Mouse (Mus musculus): ENCODE measurements around the gene Cnnm2. TPM values are rescaled to one million over a fixed set of nuclear protein-coding genes. Genes with fewer than 3 reads are reported as not detected.
"Not testable (repeated sequence)": the region's sequence is repeated elsewhere in the genome, so short reads cannot be mapped to it uniquely, and the experiment has no call there.

Gene Cnnm2
- polyA plus RNA-seq, 1 experiment from 2014 or later, result 2.0 TPM

DNA sequence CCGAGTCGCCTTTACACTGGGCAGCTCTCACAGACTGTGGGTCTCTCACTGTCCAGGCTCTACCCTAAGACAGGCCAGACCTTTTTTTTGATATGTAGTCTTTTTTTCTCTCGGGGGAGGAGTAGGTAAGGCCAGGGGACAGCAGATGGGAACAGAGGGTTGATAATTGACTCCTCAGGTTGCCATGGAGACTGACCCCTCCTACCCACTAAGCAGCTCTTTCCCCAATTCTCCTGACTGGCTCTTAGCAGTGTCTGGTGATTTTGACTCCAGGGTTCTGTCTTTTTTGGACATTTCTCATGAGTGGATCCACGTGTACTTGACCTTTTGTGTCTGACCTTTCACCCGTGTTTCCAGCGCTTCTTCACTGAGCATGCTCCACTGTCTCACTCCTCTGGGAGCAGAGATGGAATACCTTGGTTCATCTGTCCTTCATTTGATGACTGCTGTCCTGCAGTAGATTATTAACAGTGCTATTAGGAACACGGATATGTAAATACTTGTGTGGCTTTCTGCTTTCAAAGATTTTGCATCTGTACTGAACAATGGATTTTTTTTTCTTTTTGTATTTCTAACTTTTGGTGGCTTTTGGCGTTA lies 34.2 kb upstream of the Cnnm2 start:
- ATAC-seq (ENCODE audit: low FRiP score, low TSS enrichment) (no peak), DNase-seq (ENCODE audit: low spot score) (no peak)
- H3K4me2 ChIP-seq (replicated peaks; ENCODE audit: low read depth), result no peak overlapping the region
- TF ChIP-seq EP300 (optimal IDR thresholded peaks at IDR 0.05) (no peak), CTCF (IDR thresholded peaks at IDR 0.05; ENCODE audit: low read depth) (no peak)
- H3K27me3 ChIP-seq (ENCODE audit: control insufficient read depth, insufficient read depth, low read length), result no peaks in the 10 kb centered on the region
- no peak overlapping the region for H3K27ac ChIP-seq (replicated peaks)
- no peaks in the 10 kb centered on the region for H3K4me1 ChIP-seq (replicated peaks; ENCODE audit: control insufficient read depth, insufficient read depth)
- no peak overlapping the region for H3K9ac ChIP-seq (ENCODE audit: low read length)
- no peak overlapping the region for H3K4me3 ChIP-seq (ENCODE audit: low read depth, low read length)
- 57% methylated on average over 8 of the region's 8 CpGs for WGBS
- H3K36me3 ChIP-seq (ENCODE audit: control insufficient read depth, insufficient read depth, low read length), result 0 out of 2 replicates have a peak, but pooled peaks cover 2% of the 10 kb centered on the region
- H3K9me3 ChIP-seq (ENCODE audit: control insufficient read depth, low read length), result no peaks in the 10 kb centered on the region

DNA sequence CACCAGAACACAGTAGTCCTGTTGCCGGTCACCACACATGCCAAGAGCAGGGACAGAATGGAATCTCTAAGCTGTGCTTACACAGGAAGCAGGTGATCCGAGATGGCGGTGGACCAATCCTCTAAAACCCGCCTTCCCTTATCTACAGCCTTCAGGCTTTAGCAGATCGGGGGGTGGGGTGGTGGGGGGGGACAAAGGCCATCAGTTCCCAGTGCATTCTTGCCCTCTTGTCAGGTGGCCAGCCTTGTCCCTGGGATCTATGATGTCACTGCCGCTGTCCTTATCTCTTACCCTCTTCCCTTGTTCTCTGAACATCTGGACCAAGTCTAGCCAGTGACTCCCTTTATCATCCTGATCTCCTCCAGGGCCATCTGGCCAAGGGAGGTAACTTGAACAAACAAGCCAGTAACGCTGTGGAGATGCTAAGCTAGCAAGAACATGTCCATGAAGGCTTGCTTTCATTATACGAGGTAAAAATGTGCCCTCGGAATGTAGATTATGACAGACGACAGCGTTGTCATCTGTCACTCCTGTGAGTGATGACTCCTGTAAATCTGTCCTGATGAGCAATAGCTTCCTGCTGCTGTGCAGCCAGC lies 33.4 kb upstream of the Cnnm2 start:
- WGBS, result 36% methylated on average over 11 of the region's 11 CpGs
- Histone ChIP-seq H3K27ac (replicated peaks) (no peak overlapping the region), H3K27me3 (ENCODE audit: control insufficient read depth, insufficient read depth, low read length) (no peaks in the 10 kb centered on the region), H3K36me3 (ENCODE audit: control insufficient read depth, insufficient read depth, low read length) (0 out of 2 replicates have a peak, but pooled peaks cover 2% of the 10 kb centered on the region), H3K9me3 (ENCODE audit: control insufficient read depth, low read length) (no peaks in the 10 kb centered on the region), H3K4me1 (replicated peaks; ENCODE audit: control insufficient read depth, insufficient read depth) (no peaks in the 10 kb centered on the region), H3K4me3 (ENCODE audit: low read depth, low read length) (no peak overlapping the region), H3K4me2 (replicated peaks; ENCODE audit: low read depth) (no peak overlapping the region), H3K9ac (ENCODE audit: low read length) (no peak overlapping the region)
- DNase-seq (ENCODE audit: low spot score) (no peak), ATAC-seq (ENCODE audit: low FRiP score, low TSS enrichment) (0 out of 2 replicates have a peak, but pooled peaks have one; percentile 21)
- TF ChIP-seq CTCF (IDR thresholded peaks at IDR 0.05; ENCODE audit: low read depth), result no peak
- no peak for TF ChIP-seq EP300 (optimal IDR thresholded peaks at IDR 0.05)

DNA sequence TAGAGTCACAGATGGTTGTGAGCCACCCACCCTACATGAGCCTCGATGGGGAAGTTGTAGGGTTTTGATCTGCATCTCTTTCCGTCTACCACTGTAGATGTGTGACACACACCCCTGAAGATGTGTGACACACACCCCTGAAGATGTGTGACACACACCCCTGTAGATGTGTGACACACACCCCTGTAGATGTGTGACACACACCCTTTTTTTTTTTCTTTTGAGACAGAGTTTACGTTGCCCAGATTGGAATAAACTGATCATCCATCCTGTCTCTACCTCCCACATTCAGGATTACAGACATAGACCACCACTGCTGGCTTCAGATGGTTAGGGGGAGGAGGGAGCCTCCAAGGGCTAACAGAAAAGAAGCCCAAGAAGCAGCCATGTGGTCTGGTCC lies 32.5 kb upstream of the Cnnm2 start:
- H3K36me3 ChIP-seq (ENCODE audit: control insufficient read depth, insufficient read depth, low read length), result 0 out of 2 replicates have a peak, but pooled peaks cover 2% of the 10 kb centered on the region
- no peaks in the 10 kb centered on the region for H3K27me3 ChIP-seq (ENCODE audit: control insufficient read depth, insufficient read depth, low read length)
- H3K4me1 ChIP-seq (replicated peaks; ENCODE audit: control insufficient read depth, insufficient read depth), result no peaks in the 10 kb centered on the region
- H3K27ac ChIP-seq (replicated peaks), result no peak overlapping the region
- DNase-seq (ENCODE audit: low spot score), result no peak
- H3K4me2 ChIP-seq (replicated peaks; ENCODE audit: low read depth), result no peak overlapping the region
- no peak for ATAC-seq (ENCODE audit: low FRiP score, low TSS enrichment)
- 71% methylated on average over 3 of the region's 3 CpGs for WGBS
- no peak overlapping the region for H3K9ac ChIP-seq (ENCODE audit: low read length)
- no peaks in the 10 kb centered on the region for H3K9me3 ChIP-seq (ENCODE audit: control insufficient read depth, low read length)
- TF ChIP-seq EP300 (optimal IDR thresholded peaks at IDR 0.05), result no peak
- no peak for TF ChIP-seq CTCF (IDR thresholded peaks at IDR 0.05; ENCODE audit: low read depth)
- H3K4me3 ChIP-seq (ENCODE audit: low read depth, low read length), result no peak overlapping the region

DNA sequence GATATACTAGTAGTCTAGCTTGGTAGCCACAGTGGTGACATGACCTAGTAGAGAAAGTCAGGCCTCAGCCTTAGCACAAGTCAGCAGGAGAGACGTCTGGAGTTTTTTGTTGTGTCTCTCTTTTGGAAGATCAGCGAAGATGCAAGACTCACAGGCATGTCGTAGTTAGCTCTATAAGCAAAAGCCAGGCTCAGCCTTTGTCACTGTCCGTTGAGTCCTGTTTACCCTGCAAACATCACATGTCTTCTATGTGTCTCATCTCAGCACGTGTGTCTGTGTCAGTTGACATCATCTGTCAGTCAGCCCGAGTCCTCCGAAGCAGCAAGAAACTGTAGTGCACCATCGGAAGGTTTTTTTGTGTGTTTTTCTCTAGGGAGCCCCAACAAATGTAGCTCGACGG lies 30.0 kb upstream of the Cnnm2 start:
- no peak overlapping the region for H3K27ac ChIP-seq (replicated peaks)
- H3K27me3 ChIP-seq (ENCODE audit: control insufficient read depth, insufficient read depth, low read length), result no peaks in the 10 kb centered on the region
- H3K9ac ChIP-seq (ENCODE audit: low read length), result no peak overlapping the region
- H3K4me1 ChIP-seq (replicated peaks; ENCODE audit: control insufficient read depth, insufficient read depth), result no peaks in the 10 kb centered on the region
- 83% methylated on average over 10 of the region's 10 CpGs for WGBS
- H3K4me3 ChIP-seq (ENCODE audit: low read depth, low read length), result no peak overlapping the region
- ATAC-seq (ENCODE audit: low FRiP score, low TSS enrichment) (no peak), DNase-seq (ENCODE audit: low spot score) (no peak)
- TF ChIP-seq EP300 (optimal IDR thresholded peaks at IDR 0.05) (no peak), CTCF (IDR thresholded peaks at IDR 0.05; ENCODE audit: low read depth) (no peak)
- no peaks in the 10 kb centered on the region for H3K9me3 ChIP-seq (ENCODE audit: control insufficient read depth, low read length)
- H3K4me2 ChIP-seq (replicated peaks; ENCODE audit: low read depth), result no peak overlapping the region
- H3K36me3 ChIP-seq (ENCODE audit: control insufficient read depth, insufficient read depth, low read length), result 0 out of 2 replicates have a peak, but pooled peaks cover 2% of the 10 kb centered on the region

DNA sequence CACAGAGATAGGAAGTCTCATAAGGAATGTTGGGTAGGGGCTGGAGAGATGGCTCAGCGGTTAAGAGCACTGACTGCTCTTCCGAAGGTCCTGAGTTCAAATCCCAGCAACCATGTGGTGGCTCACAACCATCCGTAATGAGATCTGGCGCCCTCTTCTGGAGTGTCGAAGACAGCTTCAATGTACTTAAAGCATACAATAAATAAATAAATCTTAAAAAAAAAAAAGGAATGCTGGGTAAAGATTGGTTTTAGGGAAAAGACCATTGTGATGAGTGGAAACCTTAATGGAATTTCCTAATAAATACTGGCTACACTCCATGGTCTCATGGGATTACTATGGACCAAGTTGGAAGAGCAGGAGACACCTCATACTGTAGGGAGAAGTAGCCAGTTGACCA lies 28.7 kb upstream of the Cnnm2 start:
- not testable (repeated sequence) for ATAC-seq (ENCODE audit: low FRiP score, low TSS enrichment); DNase-seq (ENCODE audit: low spot score); H3K4me2 ChIP-seq (replicated peaks; ENCODE audit: low read depth); H3K27me3 ChIP-seq (ENCODE audit: control insufficient read depth, insufficient read depth, low read length); H3K36me3 ChIP-seq (ENCODE audit: control insufficient read depth, insufficient read depth, low read length); H3K27ac ChIP-seq (replicated peaks); H3K4me3 ChIP-seq (ENCODE audit: low read depth, low read length); H3K9me3 ChIP-seq (ENCODE audit: control insufficient read depth, low read length); H3K9ac ChIP-seq (ENCODE audit: low read length); H3K4me1 ChIP-seq (replicated peaks; ENCODE audit: control insufficient read depth, insufficient read depth)
- TF ChIP-seq CTCF (IDR thresholded peaks at IDR 0.05; ENCODE audit: low read depth), result peak; percentile 41
- 94% methylated on average over 5 of the region's 5 CpGs for WGBS

DNA sequence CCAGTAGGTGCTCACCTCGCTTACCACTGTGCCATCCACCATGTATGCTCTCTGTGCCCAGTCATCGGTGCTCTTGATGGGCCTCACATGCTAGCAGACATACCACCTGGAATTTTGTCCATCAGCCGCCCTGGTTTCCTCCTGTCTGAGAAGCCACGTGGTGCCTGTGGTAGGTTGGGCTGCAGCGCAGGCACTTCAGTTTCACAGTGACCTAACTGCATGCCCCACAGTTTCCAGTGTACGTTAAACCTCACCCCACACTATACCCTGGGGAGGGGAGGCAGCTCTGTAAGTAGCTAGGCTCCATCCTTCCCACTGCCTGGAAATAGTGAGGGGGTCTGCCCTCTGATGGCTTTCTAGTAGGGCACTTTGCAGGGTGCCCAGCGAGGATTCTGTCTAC lies 27.8 kb upstream of the Cnnm2 start:
- TF ChIP-seq CTCF (IDR thresholded peaks at IDR 0.05; ENCODE audit: low read depth) (no peak), EP300 (optimal IDR thresholded peaks at IDR 0.05) (no peak)
- 85% methylated on average over 7 of the region's 7 CpGs for WGBS
- H3K27me3 ChIP-seq (ENCODE audit: control insufficient read depth, insufficient read depth, low read length), result no peaks in the 10 kb centered on the region

More for the DNA sequence above, 27.8 kb upstream of the Cnnm2 start:
- Histone ChIP-seq H3K36me3 (ENCODE audit: control insufficient read depth, insufficient read depth, low read length) (0 out of 2 replicates have a peak, but pooled peaks cover 2% of the 10 kb centered on the region), H3K9me3 (ENCODE audit: control insufficient read depth, low read length) (no peaks in the 10 kb centered on the region), H3K4me1 (replicated peaks; ENCODE audit: control insufficient read depth, insufficient read depth) (no peaks in the 10 kb centered on the region), H3K9ac (ENCODE audit: low read length) (no peak overlapping the region), H3K4me2 (replicated peaks; ENCODE audit: low read depth) (no peak overlapping the region), H3K27ac (replicated peaks) (no peak overlapping the region), H3K4me3 (ENCODE audit: low read depth, low read length) (no peak overlapping the region)
- DNase-seq (ENCODE audit: low spot score), result no peak
- ATAC-seq (ENCODE audit: low FRiP score, low TSS enrichment), result no peak

All from stomach, postnatal 0 days (tissue).